8 mouse cellular contexts compared by ENCODE assay signal in the genomic region with DNA sequence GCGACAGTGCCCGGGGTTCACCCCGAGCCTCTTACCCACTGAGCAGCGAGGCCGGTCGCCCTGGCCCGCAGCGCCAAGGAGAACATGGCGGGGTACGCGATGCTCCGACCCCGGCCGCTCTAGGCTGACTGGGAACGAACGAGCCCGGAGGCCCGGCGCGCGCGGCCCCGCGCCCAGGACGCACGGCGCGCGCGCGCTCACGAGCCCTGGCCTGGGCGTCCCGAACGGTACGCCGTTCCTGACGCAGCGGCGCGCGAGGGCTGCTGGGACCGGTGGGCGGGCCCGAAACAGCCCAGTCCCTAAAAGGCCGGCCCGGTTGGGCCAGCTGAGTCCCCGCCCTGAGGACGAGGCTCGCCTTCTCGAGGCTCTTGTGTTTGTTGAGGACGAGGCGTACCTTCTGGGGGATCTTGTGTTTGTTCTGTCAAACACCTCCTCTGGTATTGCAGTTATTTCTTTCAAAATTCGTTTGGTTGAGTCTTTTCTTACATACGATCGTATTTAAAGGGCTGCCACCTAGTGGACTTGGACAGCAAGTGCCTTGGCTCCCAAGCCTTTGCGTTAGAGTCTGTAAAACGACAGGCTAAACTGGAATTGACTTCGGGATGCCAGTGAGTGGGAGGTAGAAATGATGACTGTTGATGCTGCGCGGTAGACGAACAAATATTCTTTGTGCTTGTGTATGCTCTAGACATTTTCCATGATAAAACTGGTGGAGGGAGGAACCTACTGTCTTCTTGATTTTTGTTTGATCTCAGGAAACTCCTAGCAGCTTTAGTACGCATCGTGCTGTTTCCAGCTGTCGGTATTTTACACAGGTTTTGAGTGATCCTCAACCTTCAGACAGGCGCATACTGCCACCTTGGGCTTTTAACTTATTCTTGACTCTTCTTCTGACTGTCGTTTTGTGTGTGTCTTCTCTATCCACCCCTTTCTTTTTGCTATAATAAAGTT. TPM values are rescaled to one million over a fixed set of nuclear protein-coding genes. Genes with fewer than 3 reads are reported as not detected.
A peak's percentile ranks its signal among the peaks of the same experiment; 100 is the strongest.
DNase-seq lines count a peak whose midpoint lies in the region; ATAC-seq and TF ChIP-seq lines count a peak whose summit lies in the region.

A gene (minus strand): TSS at position 180 of the 951 bp plus-strand sequence.

- peak; percentile 95 for ATAC-seq in G1E (ENCODE audit: extremely low read depth, insufficient number of reproducible peaks, low FRiP score, poor library complexity, severe bottlenecking)
- peak; percentile 99 for ATAC-seq in forebrain, embryonic 16.5 days
- ATAC-seq in lung, embryonic 14.5 days (ENCODE audit: insufficient read depth), result peak; percentile 99

- peak within 1 kb of the TSS; percentile 97 for H3K27ac ChIP-seq in forebrain, embryonic 16.5 days (ENCODE audit: low read length)
- H3K27ac ChIP-seq in layer of hippocampus, adult 2 months, result peak within 1 kb of the TSS; percentile 99
- peak within 1 kb of the TSS; percentile 93 for H3K27ac ChIP-seq in lung, embryonic 14.5 days (ENCODE audit: low read depth)
- H3K27ac ChIP-seq in olfactory bulb, adult 2 months (ENCODE audit: insufficient read depth, low read depth, low read length), result peak within 1 kb of the TSS; percentile 97

- H3K27me3 ChIP-seq in G1E (ENCODE audit: insufficient read depth, low read length), result no peaks in the 10 kb centered on the region
- H3K27me3 ChIP-seq in forebrain, embryonic 16.5 days (replicated peaks; ENCODE audit: control insufficient read depth, insufficient read depth, low read length), result no peaks in the 10 kb centered on the region
- H3K27me3 ChIP-seq in lung, embryonic 14.5 days (ENCODE audit: insufficient read depth, low read length), result no peaks in the 10 kb centered on the region

- H3K9ac ChIP-seq in forebrain, embryonic 16.5 days (replicated peaks; ENCODE audit: low read depth, low read length), result peak within 1 kb of the TSS; percentile 98
- peak within 1 kb of the TSS; percentile 94 for H3K9ac ChIP-seq in lung, embryonic 14.5 days

- H3K4me1 ChIP-seq in G1E (ENCODE audit: insufficient read depth, low read depth, low read length), result peaks cover 43% of the 10 kb centered on the region
- peaks cover 14% of the 10 kb centered on the region for H3K4me1 ChIP-seq in forebrain, embryonic 16.5 days (replicated peaks; ENCODE audit: control insufficient read depth, insufficient read depth, low read length)
- H3K4me1 ChIP-seq in lung, embryonic 14.5 days (ENCODE audit: insufficient read depth), result peaks cover 7% of the 10 kb centered on the region; the same call in 1 of the 2 replicates
- H3K4me1 ChIP-seq in olfactory bulb, adult 2 months (ENCODE audit: control insufficient read depth, insufficient read depth, low read length), result peaks cover 5% of the 10 kb centered on the region; the same call in 1 of the 2 replicates

- intact Hi-C loops in heart, postnatal 36 days (cut with DNase I), result loop anchor here (1.0 to 10.0 kb wide), 4 partner anchors 21 to 489 kb away; a partner anchor contains a TSS

- H3K4me2 ChIP-seq in forebrain, embryonic 16.5 days (ENCODE audit: low read length), result peak within 1 kb of the TSS; percentile 99
- peak within 1 kb of the TSS; percentile 96 for H3K4me2 ChIP-seq in lung, embryonic 14.5 days

- peaks cover 21% of the 10 kb centered on the region for H3K36me3 ChIP-seq in G1E (replicated peaks)
- H3K36me3 ChIP-seq in forebrain, embryonic 16.5 days (ENCODE audit: control insufficient read depth, insufficient read depth), result no peaks in the 10 kb centered on the region
- no peaks in the 10 kb centered on the region for H3K36me3 ChIP-seq in lung, embryonic 14.5 days (ENCODE audit: insufficient read depth)

- WGBS in forebrain, embryonic 16.5 days, result 1% methylated on average over 67 of the region's 67 CpGs
- under 1% methylated on average over 58 of the region's 67 CpGs for WGBS in lung, embryonic 14.5 days
- under 1% methylated on average over 67 of the region's 67 CpGs for WGBS in olfactory bulb, adult 2 months

- DNase-seq in G1E (ENCODE audit: low spot score), result peak; percentile 89
- peak; percentile 92 for DNase-seq in cerebellum, adult 11-12 months
- peak; percentile 89 to 91 for DNase-seq in heart, postnatal 36 days
- peak; percentile 90 to 93 for DNase-seq in layer of hippocampus, adult 2 months (ENCODE audit: low spot score in 2 of 2)
- DNase-seq in lung, embryonic 14.5 days, result peak; percentile 99
- DNase-seq in thymus, postnatal 10 days (ENCODE audit: low spot score in 2 of 2), result peak; percentile 86 to 93

- H3K9me3 ChIP-seq in G1E (replicated peaks), result no peaks in the 10 kb centered on the region
- H3K9me3 ChIP-seq in forebrain, embryonic 16.5 days (ENCODE audit: control insufficient read depth, low read length), result no peaks in the 10 kb centered on the region
- no peaks in the 10 kb centered on the region for H3K9me3 ChIP-seq in lung, embryonic 14.5 days (ENCODE audit: low read depth, low read length)

- peak; percentile 56; the same call in 1 of the 2 replicates for TF ChIP-seq CTCF in G1E (IDR thresholded peaks at IDR 0.05; ENCODE audit: low read depth, low read length)
- peak; percentile 90 for TF ChIP-seq CTCF in layer of hippocampus, adult 2 months (conservative IDR thresholded peaks at IDR 0.05)
- peak; percentile 86 for TF ChIP-seq CTCF in lung, embryonic 14.5 days (IDR thresholded peaks at IDR 0.05; ENCODE audit: low read depth)
- TF ChIP-seq CTCF in olfactory bulb, adult 2 months (IDR thresholded peaks at IDR 0.05; ENCODE audit: insufficient read depth, low read depth, low read length), result peak; percentile 69

- H3K4me3 ChIP-seq in G1E (ENCODE audit: low read depth, low read length), result peak within 1 kb of the TSS; percentile 92
- peak within 1 kb of the TSS; percentile 93 for H3K4me3 ChIP-seq in forebrain, embryonic 16.5 days (replicated peaks; ENCODE audit: low read length)
- peak within 1 kb of the TSS; percentile 66 for H3K4me3 ChIP-seq in layer of hippocampus, adult 2 months
- H3K4me3 ChIP-seq in lung, embryonic 14.5 days (ENCODE audit: low read depth, low read length), result peak within 1 kb of the TSS; percentile 91
- peak within 1 kb of the TSS; percentile 93 for H3K4me3 ChIP-seq in olfactory bulb, adult 2 months (ENCODE audit: insufficient read depth, low read depth, low read length)

- peak; percentile 95 for TF ChIP-seq POLR2A in olfactory bulb, adult 2 months (IDR thresholded peaks at IDR 0.05; ENCODE audit: insufficient read depth, low read depth, low read length)

RNA-seq across cellular contexts. Expression of the gene that starts here (rescaled TPM):
- 133 TPM in 2 replicates for total RNA-seq in G1E (2014; fragmentation: Nextera tagmentation)
- total RNA-seq in G1E (2017), result 193 and 216 TPM in 2 replicates
- polyA plus RNA-seq in G1E (2012), result 77.7 and 115 TPM in 2 replicates
- polyA plus RNA-seq in forebrain, embryonic 16.5 days (2015; fragmentation: Nextera tagmentation; extraction: Ambion mirVana), result 332 and 339 TPM in 2 replicates
- 1,000 to 10,000 TPM; 1,205 to 1,266 TPM for total RNA-seq in heart, postnatal 36 days (2021)
- total RNA-seq in layer of hippocampus, adult 2 months (2021), result 100 to 1,000 TPM; 233 to 261 TPM
- 322 and 337 TPM in 2 replicates for polyA plus RNA-seq in lung, embryonic 14.5 days (2014; fragmentation: Nextera tagmentation; extraction: Ambion mirVana)
- not detected in 2 replicates for polyA plus RNA-seq in olfactory bulb, adult 2 months (2012; ENCODE audit: insufficient read depth, insufficient read length, low replicate concordance, missing spikeins)

Comparison
In these comparisons a context has a peak if more than half of its experiments do, and no peak if none do; other contexts are left out.
1. Peak in every context shown above with its lines: DNase-seq, ATAC-seq, H3K4me3 ChIP-seq and H3K27ac ChIP-seq.
2. RNA of the gene that starts here (total RNA-seq): 1,205 to 1,266 TPM in heart, postnatal 36 days; 233 to 261 TPM in layer of hippocampus, adult 2 months and 133 to 216 TPM in G1E; every median in the first group is over 4 times any median in the second.
3. RNA of the gene that starts here (polyA plus RNA-seq): 332 to 339 TPM in forebrain, embryonic 16.5 days, 322 to 337 TPM in lung, embryonic 14.5 days and 77.7 to 115 TPM in G1E; not detected in olfactory bulb, adult 2 months; every median in the first group is over 10 times any median in the second.